Mouse (Mus musculus) spleen, adult 2 months (tissue): ENCODE results near the gene Dusp8. TPM values are rescaled to one million over a fixed set of nuclear protein-coding genes. Genes with fewer than 3 reads are reported as not detected.

Source experiments
- DNase-seq, 2 experiments: peaks; one replicate each; pipeline versions ENCODE4 v3.0.0 to v3.0.0-alpha.2; 2012 to 2021; ENCODE audit warnings: low spot score in 2 of 2, low read depth in 1 of 2
- H3K27ac ChIP-seq: fragments of 200-500 bp; 2 replicates; pipeline ENCODE4 v1.5.1; 2012; ENCODE audit warnings: low read length, inconsistent platforms; ENCODE audit not compliant: insufficient read depth
- H3K27me3 ChIP-seq: fragments of 200-500 bp; 2 replicates; pipeline ENCODE4 v1.6.1; 2012; ENCODE audit warnings: mild to moderate bottlenecking, moderate library complexity, low read length, inconsistent platforms; ENCODE audit not compliant: control insufficient read depth, insufficient read depth
- H3K36me3 ChIP-seq: fragments of 200-500 bp; 2 replicates; pipeline ENCODE4 v1.6.1; 2012; ENCODE audit warnings: mild to moderate bottlenecking, low read length, inconsistent platforms; ENCODE audit not compliant: control insufficient read depth, insufficient read depth
- H3K4me1 ChIP-seq: fragments of 200-500 bp; 2 replicates; pipeline ENCODE4 v1.6.1; 2011; ENCODE audit warnings: inconsistent platforms; ENCODE audit not compliant: control insufficient read depth, insufficient read depth, insufficient read length
- H3K4me3 ChIP-seq: fragments of 200-500 bp; 2 replicates; pipeline ENCODE4 v1.5.1; 2011; ENCODE audit warnings: mild to moderate bottlenecking, inconsistent platforms; ENCODE audit not compliant: insufficient read depth, insufficient read length; ENCODE audit errors: extremely low read depth
- CTCF ChIP-seq: fragments of 200-500 bp; IDR thresholded peaks from 2 replicates; pipeline ENCODE4 v1.5.1; 2011; ENCODE audit warnings: mild to moderate bottlenecking, inconsistent platforms; ENCODE audit not compliant: insufficient read depth, insufficient read length, insufficient replicate concordance; ENCODE audit errors: extremely low read depth
- POLR2A ChIP-seq: fragments of 200-500 bp; IDR thresholded peaks from 2 replicates; pipeline ENCODE4 v1.6.1; 2011; ENCODE audit warnings: low read depth, low read length, inconsistent platforms
- WGBS: fragments of 180-500 bp; shearing (Covaris S2); methylation state at CpG from one replicate; pipeline ENCODE4 v1.1.7; 2018; 5-methylcytosine and 5-hydroxymethylcytosine counted together
- polyA plus RNA-seq: library from polyadenylated mRNA; depleted of rRNA; stranded (reverse); fragments of >200 nt; gene quantifications from 2 replicates; pipeline ENCODE4 v1.2.3, GENCODE M21; 2012

Gene Dusp8
- polyA plus RNA-seq, 1 experiment: 3.5 TPM

GRCm38 (mm10) chr7:142056601-142057061, 39.0 kb downstream of the Dusp8 start:
- H3K4me3 ChIP-seq: no peak overlapping the region
- peak in 1 of 2 experiments; percentile 4 for DNase-seq
- no peak overlapping the region for H3K27ac ChIP-seq
- 53% methylated on average over 1 of the region's 1 CpGs for WGBS
- TF ChIP-seq CTCF (no peak), POLR2A (no peak)
- no peaks in the 10 kb centered on the region for H3K27me3 ChIP-seq
- H3K36me3 ChIP-seq: no peaks in the 10 kb centered on the region
- H3K4me1 ChIP-seq: peaks cover 22% of the 10 kb centered on the region; the same call in 1 of the 2 replicates

- WGBS: 94% methylated on average over 3 of the region's 3 CpGs
- no peaks in the 10 kb centered on the region for H3K27me3 ChIP-seq
These were observed 40.2 kb downstream of the Dusp8 start for GRCm38 (mm10) chr7:142055431-142055830.

DNA sequence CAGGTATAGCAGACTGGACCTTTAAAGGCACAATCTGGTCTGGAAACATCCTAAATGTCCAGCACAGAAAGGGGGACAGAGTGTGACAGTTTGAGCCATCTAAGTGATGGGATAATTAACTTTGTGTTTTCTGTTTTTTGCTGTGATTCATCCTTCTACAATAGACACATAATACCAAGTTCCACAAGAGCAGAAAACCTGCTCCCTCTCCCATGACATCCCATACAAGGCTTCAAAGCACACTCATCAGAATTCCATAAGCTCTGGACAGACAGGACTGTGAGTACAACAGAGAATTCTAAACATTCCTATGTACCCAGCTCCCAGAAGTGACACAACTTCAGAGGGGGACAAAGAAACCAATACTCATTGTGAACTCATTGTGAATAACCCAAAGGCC, 45.1 kb downstream of the Dusp8 start:
- Histone ChIP-seq H3K4me3 (no peak overlapping the region), H3K27ac (no peak overlapping the region), H3K27me3 (no peaks in the 10 kb centered on the region), H3K36me3 (no peaks in the 10 kb centered on the region), H3K4me1 (peaks cover 3% of the 10 kb centered on the region; the same call in 1 of the 2 replicates)
- no peak for DNase-seq
- TF ChIP-seq CTCF (no peak), POLR2A (no peak)

More at GRCm38 (mm10) chr7:142055431-142055830, 40.2 kb downstream of the Dusp8 start:
- DNase-seq: no peak
- TF ChIP-seq POLR2A (no peak), CTCF (no peak)
- no peak overlapping the region for H3K27ac ChIP-seq
- H3K4me3 ChIP-seq: no peak overlapping the region
- H3K36me3 ChIP-seq: no peaks in the 10 kb centered on the region
- H3K4me1 ChIP-seq: peaks cover 18% of the 10 kb centered on the region; the same call in 1 of the 2 replicates

DNA sequence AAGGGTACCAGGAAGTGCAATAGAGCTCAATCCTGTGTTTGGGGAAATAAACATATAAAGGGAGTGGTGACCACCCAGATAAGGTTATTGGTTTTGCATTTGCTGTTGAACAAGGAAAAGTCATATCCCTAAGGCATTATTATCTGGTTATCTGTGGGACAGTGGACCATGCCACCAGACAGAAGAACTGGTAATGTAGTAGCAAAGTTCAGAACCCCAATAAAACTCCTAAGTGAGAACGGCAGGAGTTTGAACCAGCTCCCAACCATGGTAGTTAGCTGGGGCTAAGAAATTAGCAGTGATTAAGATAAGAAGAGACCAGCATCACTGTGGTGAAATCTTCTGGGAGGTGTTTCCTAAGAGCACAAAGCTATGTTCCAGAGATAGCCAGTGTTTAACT, 49.7 kb downstream of the Dusp8 start:
- no peaks in the 10 kb centered on the region for H3K4me1 ChIP-seq
- TF ChIP-seq POLR2A (no peak), CTCF (no peak)
- no peaks in the 10 kb centered on the region for H3K27me3 ChIP-seq
- H3K36me3 ChIP-seq: no peaks in the 10 kb centered on the region
- WGBS: 88% methylated on average over 1 of the region's 1 CpGs
- no peak for DNase-seq
- no peak overlapping the region for H3K27ac ChIP-seq
- no peak overlapping the region for H3K4me3 ChIP-seq

DNA sequence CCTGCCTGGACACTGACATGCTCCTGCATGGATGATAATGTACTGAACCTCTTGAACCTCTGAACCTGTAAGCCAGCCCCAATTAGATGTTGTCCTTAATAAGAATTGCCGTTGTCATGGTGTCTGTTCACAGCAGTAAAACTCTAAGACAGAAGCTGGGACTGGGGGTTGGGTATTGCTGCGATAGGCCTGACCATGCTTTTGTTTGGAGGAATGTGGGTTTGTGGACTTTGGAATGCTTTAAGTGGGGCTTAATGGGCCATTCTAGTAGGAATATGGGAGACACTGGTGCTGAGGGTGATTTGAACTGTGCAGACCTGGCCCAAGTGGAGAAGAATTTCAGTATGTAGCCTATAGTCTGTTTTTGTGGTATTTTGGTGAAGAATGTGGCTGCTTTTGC, 50.3 kb downstream of the Dusp8 start:
- no peak for DNase-seq
- Histone ChIP-seq H3K36me3 (no peaks in the 10 kb centered on the region), H3K4me3 (no peak overlapping the region), H3K27me3 (no peaks in the 10 kb centered on the region), H3K27ac (no peak overlapping the region), H3K4me1 (no peaks in the 10 kb centered on the region)
- no peak for TF ChIP-seq POLR2A
- TF ChIP-seq CTCF: no peak
- WGBS: 98% methylated on average over 2 of the region's 2 CpGs

- no peak for DNase-seq
- 78% methylated on average over 3 of the region's 3 CpGs for WGBS
- no peak for TF ChIP-seq POLR2A
- no peak for TF ChIP-seq CTCF
- Histone ChIP-seq H3K27ac (no peak overlapping the region), H3K4me1 (no peaks in the 10 kb centered on the region; the same call in 1 of the 2 replicates), H3K4me3 (no peak overlapping the region), H3K36me3 (no peaks in the 10 kb centered on the region), H3K27me3 (no peaks in the 10 kb centered on the region)
These were observed 54.9 kb downstream of the Dusp8 start for GRCm38 (mm10) chr7:142040756-142041155.

- 95% methylated on average over 4 of the region's 4 CpGs for WGBS
- peak in 1 of 2 experiments; percentile 40 for DNase-seq
- Histone ChIP-seq H3K36me3 (no peaks in the 10 kb centered on the region), H3K4me1 (peaks cover 8% of the 10 kb centered on the region; the same call in 1 of the 2 replicates), H3K27me3 (no peaks in the 10 kb centered on the region), H3K4me3 (no peak overlapping the region), H3K27ac (no peak overlapping the region)
- TF ChIP-seq POLR2A: no peak
- TF ChIP-seq CTCF: peak; percentile 46; the same call in 1 of the 2 replicates
These were observed 58.0 kb downstream of the Dusp8 start for GRCm38 (mm10) chr7:142037553-142038170.
